Mouse (Mus musculus) spleen, embryonic (tissue): ENCODE measurements around the gene Ccdc3.
"Not testable (repeated sequence)": the region's sequence is repeated elsewhere in the genome, so short reads cannot be mapped to it uniquely, and the experiment has no call there.

Source experiments
- CTCF ChIA-PET: fragments of 350-600 bp; sonication (Branson Sonifier 250); formaldehyde crosslinking; loops from one replicate; lab custom pipeline; 2022; lab: Charles Lee

The Ccdc3 gene

DNA sequence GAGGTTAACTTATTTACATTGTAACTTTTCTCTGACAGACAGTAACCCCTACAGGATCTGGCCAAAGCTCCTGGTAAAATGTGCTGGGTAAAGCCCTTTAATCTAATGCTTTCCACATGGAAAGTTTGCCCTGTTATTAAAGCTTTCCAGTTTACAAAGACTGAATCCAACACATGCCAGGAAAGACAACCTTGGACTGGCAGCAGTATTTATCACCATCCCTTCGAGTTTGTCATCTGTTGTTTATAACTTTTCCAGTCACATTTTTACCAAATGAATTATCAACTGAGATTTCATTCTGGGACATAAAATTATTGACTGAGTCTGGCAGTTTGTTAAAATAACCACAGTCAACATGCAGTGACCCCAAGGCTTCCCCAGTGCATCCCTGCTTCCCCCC lies 77.0 kb downstream of the Ccdc3 start:
- CTCF ChIA-PET, result no interaction called here

DNA sequence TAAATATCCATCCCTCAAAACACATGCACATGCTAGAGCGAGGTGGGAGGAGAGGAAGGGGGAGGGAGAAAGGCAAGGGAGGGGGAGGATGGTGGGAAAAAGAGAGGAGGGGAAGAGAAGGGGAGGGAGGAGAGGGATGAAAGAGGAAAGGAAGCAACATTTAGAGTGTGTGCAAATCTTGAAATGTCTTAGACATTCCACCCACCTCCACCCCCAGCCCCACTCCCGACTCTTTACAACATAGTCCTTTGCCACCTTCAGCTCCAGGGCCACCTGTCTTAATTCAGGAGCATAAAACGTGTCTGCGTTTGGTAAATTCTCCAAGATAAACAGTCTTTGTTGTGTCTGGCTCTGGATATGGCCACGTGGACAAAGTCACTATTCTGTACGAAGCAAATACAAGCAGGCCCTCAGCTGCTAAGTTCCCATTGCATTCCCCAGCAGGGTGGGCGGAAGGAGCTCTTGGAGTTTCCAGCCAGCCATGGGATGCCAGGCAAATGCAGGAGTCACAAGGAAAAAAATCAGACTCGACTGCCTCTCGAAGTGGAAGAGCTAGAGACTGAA lies 77.8 kb downstream of the Ccdc3 start:
- CTCF ChIA-PET, result no interaction called here

DNA sequence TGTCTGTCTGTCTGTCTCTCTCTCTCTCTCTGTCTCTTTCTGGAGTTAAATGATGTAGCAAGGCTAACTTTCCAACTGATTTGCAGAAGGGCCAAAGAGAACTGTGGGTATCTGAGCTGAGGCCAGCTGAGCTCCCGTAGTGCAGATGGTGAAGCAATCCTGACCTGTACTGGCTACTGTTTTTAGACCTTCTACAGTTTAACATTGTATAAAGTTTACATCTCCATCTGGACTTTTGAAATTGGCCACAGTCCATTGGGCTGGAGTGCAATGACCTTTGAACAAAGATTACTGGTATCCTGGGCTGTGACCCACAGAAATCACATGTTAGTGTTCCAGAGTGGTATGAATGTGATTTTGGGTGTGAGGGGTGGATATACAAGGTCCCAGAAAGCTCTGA lies 81.6 kb downstream of the Ccdc3 start:
- CTCF ChIA-PET, result no interaction called here

DNA sequence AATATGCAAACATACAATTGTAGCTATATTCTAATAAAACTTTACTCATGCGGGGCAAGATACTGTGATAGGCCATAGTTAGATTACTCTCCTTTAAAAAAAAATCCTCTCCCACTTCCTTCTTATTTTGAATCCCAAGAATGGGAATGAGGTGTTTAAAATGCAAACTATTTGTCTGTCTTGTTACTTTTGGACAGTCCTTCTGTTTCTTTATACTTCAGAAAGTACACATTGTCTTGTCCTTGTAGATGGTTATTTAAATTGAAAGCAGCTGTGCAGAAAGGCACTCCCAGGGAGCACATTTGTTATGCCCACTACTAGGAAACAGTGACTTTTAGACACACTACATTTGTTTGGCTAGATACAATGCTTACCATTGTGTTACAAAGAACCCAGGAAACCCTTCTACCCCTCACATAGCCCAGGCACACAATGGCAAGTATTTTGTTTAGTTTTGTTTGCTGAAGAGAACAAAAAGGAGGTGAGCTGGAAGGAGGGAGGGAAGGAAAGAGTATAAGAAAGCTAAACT lies 82.3 kb downstream of the Ccdc3 start:
- CTCF ChIA-PET, result no interaction called here

DNA sequence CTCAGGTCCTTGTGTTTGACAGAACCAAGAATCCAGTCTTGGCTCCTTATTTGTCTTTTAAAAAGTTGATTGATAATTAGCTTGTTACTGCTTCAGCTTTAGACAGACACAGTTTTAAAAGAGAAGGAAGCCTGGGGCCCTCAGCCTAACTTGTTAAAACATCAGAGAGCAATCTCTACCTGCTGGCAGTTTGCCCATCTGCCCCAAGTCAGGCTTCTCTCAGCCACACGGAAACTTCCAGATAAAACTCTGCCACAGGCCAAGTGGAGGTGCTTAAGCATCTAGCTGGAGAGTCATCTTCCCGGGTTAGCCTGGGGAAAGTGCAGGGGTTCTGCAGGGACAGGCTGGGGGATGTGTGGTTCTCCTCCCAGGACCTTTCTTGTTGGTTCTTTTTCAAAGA lies 85.0 kb downstream of the Ccdc3 start:
- CTCF ChIA-PET, result no interaction called here

DNA sequence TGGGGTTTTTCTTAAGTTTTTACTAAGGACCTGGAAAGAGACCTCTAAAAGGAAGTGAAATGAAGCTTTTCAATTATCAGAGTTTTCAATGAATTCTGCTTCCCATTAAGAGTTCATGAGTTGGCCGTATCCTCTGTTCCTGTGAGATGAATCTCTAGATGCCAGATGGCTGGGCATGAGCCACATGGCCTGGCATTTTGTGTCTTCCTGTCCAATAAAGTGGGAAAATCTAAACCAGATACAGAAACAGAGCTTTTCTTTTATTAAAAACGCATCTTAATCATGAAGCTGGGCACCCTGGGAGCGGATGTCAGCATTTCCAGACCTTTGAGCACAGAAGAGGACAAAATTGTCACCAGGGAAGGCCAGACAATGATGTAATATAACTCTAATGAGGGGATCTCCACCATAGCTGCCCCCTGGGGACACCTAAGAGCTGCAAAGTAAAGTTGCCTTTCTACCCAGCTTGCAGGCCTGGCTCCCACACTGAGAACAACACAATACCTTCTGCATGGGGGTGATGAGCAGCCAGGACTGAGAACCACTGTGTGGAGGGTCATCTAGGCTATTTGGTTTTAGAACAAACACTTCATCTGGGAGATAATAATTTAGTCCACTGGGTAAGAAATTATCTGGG lies 99.4 kb downstream of the Ccdc3 start:
- CTCF ChIA-PET, result no interaction called here

DNA sequence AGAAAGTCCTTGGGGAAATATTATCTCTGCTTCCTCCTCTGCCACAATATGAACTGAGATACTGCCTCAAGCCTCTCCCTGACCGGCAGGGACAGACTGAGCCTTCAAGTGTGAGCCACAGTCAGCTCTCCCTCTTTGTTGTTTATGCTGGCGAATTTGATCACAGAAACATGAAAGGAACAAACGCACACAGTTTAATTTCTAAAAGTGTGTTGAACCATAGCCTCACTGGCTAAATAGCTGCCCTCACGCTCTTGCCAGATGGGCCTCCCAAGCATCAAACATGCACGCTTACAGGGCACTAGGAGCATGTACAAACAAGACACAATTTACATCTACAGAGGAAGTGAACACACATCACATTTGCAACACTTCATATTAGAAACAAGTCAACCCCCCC lies 100.3 kb downstream of the Ccdc3 start:
- CTCF ChIA-PET, result no interaction called here

DNA sequence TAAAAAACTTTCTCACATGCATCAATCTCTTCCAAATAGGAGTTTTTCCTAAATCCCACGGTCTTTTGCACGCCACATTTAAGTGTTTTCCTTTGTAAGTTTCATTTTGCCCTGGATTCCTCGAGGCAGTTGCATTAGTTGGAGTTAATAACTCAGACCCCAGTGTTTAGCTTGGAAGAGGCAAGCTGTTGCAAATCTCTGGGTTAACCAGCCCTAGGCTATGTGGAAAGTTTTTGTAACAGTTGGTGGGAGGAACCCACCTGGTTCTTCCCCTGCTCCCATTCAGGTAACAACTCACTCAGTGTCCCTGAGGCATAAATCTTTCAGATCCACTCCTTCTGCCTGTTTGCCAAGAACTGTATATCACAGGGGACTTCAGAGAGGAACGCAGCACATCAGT lies 101.9 kb downstream of the Ccdc3 start:
- CTCF ChIA-PET, result no interaction called here

DNA sequence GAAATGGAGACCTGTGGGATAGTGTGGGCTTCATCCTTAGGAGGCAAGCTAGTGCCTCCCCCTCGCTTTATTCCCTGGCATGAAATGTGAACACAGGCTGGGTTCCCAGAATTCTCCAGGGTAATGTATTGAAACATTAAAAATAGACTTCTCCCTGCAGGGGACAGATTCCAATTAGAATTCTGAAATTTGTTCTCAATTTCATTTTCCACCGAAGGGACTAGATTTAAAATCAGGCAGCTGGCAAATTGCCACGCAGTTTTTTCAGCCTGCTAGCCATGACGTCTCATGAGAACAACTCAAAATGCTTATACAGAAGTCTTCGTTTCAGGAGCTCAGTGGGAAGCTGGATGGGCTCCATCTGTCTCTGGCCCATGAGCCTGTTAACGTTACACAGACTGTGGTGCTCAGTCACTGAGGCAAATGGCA lies 103.9 kb downstream of the Ccdc3 start:
- CTCF ChIA-PET, result no interaction called here

DNA sequence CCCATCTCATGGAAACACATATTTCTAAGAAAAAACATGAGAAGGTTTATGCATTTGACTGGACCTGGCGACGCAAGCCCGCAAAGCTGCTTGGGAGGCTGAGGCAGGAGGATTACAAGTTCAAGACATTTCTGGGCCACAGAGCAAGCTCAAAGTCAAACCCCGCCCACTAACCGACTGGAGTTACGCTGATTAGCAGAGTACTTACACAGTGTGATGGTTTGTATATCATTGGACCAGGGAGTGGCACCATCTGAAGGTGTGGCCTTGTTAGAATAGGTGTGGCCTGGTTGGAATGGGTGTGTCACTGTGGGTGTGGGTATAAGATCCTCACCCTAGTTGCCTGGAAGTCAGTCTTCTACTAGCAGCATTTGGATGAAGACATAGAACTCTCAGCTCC lies 111.6 kb downstream of the Ccdc3 start:
- CTCF ChIA-PET, result not testable (repeated sequence)

DNA sequence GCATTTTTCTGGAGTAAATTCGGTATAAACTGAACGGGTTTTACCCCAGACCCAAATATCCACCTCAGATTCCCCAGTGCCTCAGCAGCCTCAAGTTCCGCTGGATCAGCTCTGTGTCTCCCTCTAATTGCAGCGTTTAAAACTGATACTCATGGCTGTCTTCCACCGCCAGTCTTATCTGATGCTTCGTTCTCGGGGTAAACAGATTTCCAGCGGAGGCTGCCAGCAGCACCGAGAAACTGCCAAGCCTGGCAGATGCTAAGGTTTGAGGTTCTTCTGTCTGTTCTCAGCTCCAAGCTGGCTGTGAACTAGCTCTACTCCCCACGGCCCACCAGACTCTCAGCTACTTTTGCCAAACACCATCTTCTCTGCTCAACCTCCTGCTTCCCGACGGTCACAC lies 112.4 kb downstream of the Ccdc3 start:
- CTCF ChIA-PET, result interaction anchor here (0.6 kb wide), 1 partner anchor 570 kb away, joined by 3 read pairs; no protein-coding TSS in a partner anchor

DNA sequence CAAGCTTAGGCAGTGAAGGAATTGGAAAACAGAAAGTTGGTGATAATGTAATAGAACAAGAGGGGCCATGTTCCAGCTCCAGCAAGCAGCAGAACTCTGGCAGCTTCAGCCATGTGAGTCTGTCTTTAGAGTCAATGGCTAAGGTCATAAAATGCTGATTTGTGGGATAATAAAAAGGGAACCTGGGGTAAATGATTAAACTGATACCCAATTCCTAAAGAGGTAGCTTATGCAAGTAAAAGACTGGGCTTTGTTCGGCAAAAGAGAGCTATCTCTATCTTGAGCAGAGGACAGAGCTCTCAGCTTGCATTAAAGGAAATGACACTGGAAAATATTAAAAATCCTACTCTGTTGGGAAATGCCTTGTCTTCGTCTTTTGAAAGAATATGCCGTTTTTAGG lies 120.7 kb downstream of the Ccdc3 start:
- CTCF ChIA-PET, result no interaction called here

DNA sequence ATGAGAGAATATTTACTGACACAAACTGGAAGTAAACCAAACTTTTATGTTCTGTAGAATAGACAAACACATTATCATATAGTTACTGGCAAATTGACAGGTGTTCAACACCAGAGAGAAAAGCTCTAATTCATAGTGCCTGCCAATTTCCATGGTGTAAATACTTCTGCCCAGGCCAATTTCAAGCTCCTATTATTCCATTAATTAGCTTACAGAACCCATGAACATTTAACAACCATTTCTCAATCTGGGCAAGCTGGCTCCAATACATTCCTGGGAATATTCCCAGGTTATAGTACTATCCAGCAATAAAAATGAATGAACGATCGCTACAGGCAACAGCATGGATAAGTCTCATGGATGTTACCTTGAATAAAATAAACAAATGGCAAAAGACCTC lies 124.7 kb downstream of the Ccdc3 start:
- CTCF ChIA-PET, result no interaction called here

DNA sequence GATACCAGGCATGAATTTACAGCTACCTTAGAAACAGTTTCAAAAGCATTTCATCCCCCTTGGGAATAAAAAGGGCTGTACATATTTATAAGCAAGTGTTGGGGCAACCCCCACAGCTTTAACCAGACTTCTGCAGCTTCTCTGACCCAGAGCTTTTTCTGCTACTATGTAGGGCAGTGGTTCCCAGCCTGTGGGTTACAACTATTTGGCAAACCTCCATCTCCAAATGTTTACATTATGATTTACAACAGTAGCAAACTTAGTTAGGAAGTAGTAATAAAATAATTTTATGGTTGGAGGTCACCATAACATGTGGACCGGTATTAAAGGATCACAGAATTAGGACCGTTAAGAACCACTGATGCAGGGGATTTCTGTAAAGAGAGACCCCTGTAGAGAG lies 130.4 kb downstream of the Ccdc3 start:
- CTCF ChIA-PET, result no interaction called here
